In the genomic region with DNA sequence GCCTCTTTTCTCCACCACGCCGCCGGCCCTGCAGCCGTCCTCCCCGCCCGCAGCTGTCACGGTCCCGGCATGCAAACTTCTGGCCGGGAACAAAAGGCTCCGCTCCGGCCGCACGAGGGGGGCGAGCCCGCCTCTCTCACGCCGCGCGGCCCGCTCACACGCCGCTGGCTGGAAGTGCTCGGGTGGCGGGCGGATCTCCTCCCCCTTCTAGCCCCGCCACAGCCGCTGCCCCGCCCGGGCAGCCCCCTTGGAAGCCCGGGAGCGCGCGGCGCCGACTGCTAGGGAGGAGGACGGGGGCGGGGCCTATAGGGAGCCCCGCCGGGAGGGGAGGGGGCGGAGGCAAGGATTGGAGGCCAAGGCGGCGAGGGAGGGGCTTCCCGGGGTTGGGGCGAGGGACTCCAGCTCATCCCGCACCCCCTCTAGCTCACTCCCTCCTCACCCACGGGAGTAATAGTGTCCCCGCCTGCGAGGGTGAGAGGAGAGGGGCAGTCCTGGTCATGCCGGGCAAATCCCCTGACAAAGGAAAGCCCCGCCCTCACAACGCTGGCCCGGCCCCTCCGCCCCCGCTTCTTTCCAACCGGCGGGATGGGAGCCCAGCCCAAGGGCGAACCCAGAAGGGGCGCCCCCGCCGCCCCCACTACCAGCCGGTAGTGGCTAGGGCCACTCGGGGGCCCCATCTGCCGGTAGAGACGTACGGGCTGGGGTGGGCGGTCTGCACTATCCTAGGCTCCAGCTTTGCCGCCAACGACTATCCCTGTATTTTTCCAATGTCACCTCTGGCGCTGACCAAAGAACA, we compare ENCODE assay signal across 7 mouse cellular contexts.
A peak's percentile ranks its signal among the peaks of the same experiment; 100 is the strongest.
DNase-seq lines count a peak whose midpoint lies in the region; ATAC-seq and TF ChIP-seq lines count a peak whose summit lies in the region.

No protein-coding gene starts in this region.

- intact Hi-C loops in left cerebral cortex, postnatal 4 days (cut with DNase I), result no loop called here

- peak overlapping the region; percentile 83 for H3K27ac ChIP-seq in intestine, postnatal 0 days (ENCODE audit: low read depth, low read length)
- H3K27ac ChIP-seq in midbrain, embryonic 11.5 days (ENCODE audit: low read depth, low read length), result peak overlapping the region; percentile 97

- H3K9me3 ChIP-seq in intestine, postnatal 0 days (ENCODE audit: control insufficient read depth), result no peaks in the 10 kb centered on the region
- H3K9me3 ChIP-seq in midbrain, embryonic 11.5 days (ENCODE audit: control insufficient read depth, low read length), result no peaks in the 10 kb centered on the region

- peak overlapping the region; percentile 73 for H3K9ac ChIP-seq in intestine, postnatal 0 days (ENCODE audit: low read depth, low read length)
- peak overlapping the region; percentile 92 for H3K9ac ChIP-seq in midbrain, embryonic 11.5 days (ENCODE audit: low read length)

- peak; percentile 94 for DNase-seq in adrenal gland, postnatal 10 days
- peak; percentile 98 for DNase-seq in embryo, embryonic 9.5 days (ENCODE audit: extremely low spot score)
- peak; percentile 96 for DNase-seq in left cerebral cortex, postnatal 4 days
- peak; percentile 99 for DNase-seq in midbrain, embryonic 11.5 days (ENCODE audit: low spot score, missing footprints)
- peak; percentile 85 for DNase-seq in skeletal muscle tissue, adult 2 months (ENCODE audit: low read depth, low spot score)

- H3K4me3 ChIP-seq in intestine, postnatal 0 days (ENCODE audit: low read depth, low read length), result peak overlapping the region; percentile 79
- peak overlapping the region; percentile 77 for H3K4me3 ChIP-seq in midbrain, embryonic 11.5 days (ENCODE audit: low read depth, low read length)

- peak; percentile 39; the same call in 1 of the 2 replicates for TF ChIP-seq CTCF in intestine, postnatal 0 days (IDR thresholded peaks at IDR 0.05; ENCODE audit: low read depth)

- peak; percentile 84 for ATAC-seq in granulocyte monocyte progenitor cell, adult 5-6 weeks (replicated peaks; ENCODE audit: poor library complexity, severe bottlenecking)
- ATAC-seq in intestine, postnatal 0 days, result peak; percentile 80
- peak; percentile 98 for ATAC-seq in midbrain, embryonic 11.5 days (ENCODE audit: low FRiP score)

- no peaks in the 10 kb centered on the region for H3K27me3 ChIP-seq in intestine, postnatal 0 days (replicated peaks; ENCODE audit: control insufficient read depth, insufficient read depth, low read length)
- no peaks in the 10 kb centered on the region for H3K27me3 ChIP-seq in midbrain, embryonic 11.5 days (ENCODE audit: control insufficient read depth, insufficient read depth, low read length)

- under 1% methylated on average over 62 of the region's 69 CpGs for WGBS in intestine, postnatal 0 days
- under 1% methylated on average over 66 of the region's 69 CpGs for WGBS in midbrain, embryonic 11.5 days

- peak overlapping the region; percentile 99 for H3K4me2 ChIP-seq in intestine, postnatal 0 days (replicated peaks; ENCODE audit: low read depth)
- H3K4me2 ChIP-seq in midbrain, embryonic 11.5 days, result peak overlapping the region; percentile 81

- H3K4me1 ChIP-seq in intestine, postnatal 0 days (replicated peaks; ENCODE audit: control insufficient read depth, insufficient read depth, low read length), result peaks cover 22% of the 10 kb centered on the region
- peaks cover 31% of the 10 kb centered on the region for H3K4me1 ChIP-seq in midbrain, embryonic 11.5 days (ENCODE audit: control insufficient read depth, insufficient read depth, low read length)

- no peaks in the 10 kb centered on the region for H3K36me3 ChIP-seq in intestine, postnatal 0 days (ENCODE audit: control insufficient read depth, insufficient read depth)
- H3K36me3 ChIP-seq in midbrain, embryonic 11.5 days (ENCODE audit: control insufficient read depth, insufficient read depth, low read length), result no peaks in the 10 kb centered on the region; the same call in 1 of the 2 replicates

Comparison
In these comparisons a context has a peak if more than half of its experiments do, and no peak if none do; other contexts are left out.
1. Peak in every context shown above with its lines: DNase-seq, ATAC-seq, H3K4me3 ChIP-seq and H3K27ac ChIP-seq.